Mouse (Mus musculus): ENCODE results near the gene Fgd6.

DNA sequence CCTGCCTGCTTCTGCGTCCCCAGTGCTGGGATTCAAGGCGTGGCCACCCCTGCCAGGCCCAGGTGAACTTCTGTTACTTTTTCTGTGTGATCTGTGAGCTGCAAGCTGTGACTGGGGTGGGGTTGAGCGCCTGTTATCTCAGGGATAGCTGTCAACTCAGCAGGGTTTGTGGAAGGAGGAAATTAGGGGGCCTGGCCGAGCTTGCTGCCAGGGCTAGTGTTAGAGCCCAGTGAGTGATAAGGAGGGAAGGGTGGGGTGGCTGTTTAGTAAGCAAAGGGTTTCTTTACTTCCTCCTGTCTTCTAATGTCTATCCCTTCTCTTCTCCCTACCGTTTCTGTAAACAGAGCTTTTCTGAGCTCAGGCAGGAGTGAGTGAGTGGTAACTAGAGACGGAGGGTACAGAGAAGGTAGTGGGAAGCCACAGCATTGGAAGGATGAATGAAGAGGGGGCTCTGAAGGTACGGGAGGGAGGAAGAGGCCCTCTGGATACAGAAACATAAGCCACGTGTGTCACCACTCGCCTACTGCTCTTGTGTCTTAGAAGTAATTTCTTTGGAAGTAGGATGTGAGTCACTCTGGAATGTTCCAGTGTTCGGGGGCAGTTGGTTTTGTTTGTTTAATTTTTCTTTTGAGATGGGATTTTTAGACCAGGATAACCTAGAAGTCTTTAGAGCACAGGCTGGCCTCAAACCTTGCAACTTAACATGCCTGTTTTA lies 12.2 kb downstream of the Fgd6 start:
- no peak for TF ChIP-seq CTCF (IDR thresholded peaks at IDR 0.05; ENCODE audit: extremely low read depth, insufficient read depth, insufficient read length, insufficient replicate concordance)
- no peak for TF ChIP-seq POLR2A (IDR thresholded peaks at IDR 0.05; ENCODE audit: low read depth, low read length)

Data from spleen, adult 2 months (tissue).